Mouse (Mus musculus): ENCODE measurements at regions not wholly inside any gene's neighbourhood (a gene's known extent, or its start where the extent isn't known, plus 50 kb on each side); places are given as distances from the start of the nearest gene placed in this dataset.

- TF ChIP-seq CTCF (IDR thresholded peaks at IDR 0.05; ENCODE audit: low read depth, low read length) (no peak), POLR2A (IDR thresholded peaks at IDR 0.05; ENCODE audit: extremely low read depth, insufficient read depth, low read length) (no peak)
Observed at GRCm38 (mm10) chr1:61137210-61137885, 159.6 kb downstream of the Icos start.

Data from liver, adult 2 months (tissue).